Mouse (Mus musculus): Measurements from ENCODE around the gene Zbtb7b. TPM values are rescaled to one million over a fixed set of nuclear protein-coding genes. Genes with fewer than 3 reads are reported as not detected.
A peak's percentile ranks its signal among the peaks of the same experiment; 100 is the strongest.

Zbtb7b gene
- polyA plus RNA-seq, 1 experiment from 2014 or later = 0.52 TPM

GRCm38 (mm10) chr3:89394894-89395256, 299 bp upstream of the Zbtb7b start:
- peaks cover 61% of the 10 kb centered on the region for H3K4me1 ChIP-seq
- 0 out of 2 replicates have a peak overlapping the region, but pooled peaks have one; percentile 5 for H3K9ac ChIP-seq (replicated peaks)
- WGBS = under 1% methylated on average over 11 of the region's 12 CpGs
- peak overlapping the region; percentile 94 for H3K4me2 ChIP-seq (replicated peaks)
- no peak overlapping the region for H3K27ac ChIP-seq (replicated peaks)
- H3K36me3 ChIP-seq = 0 out of 2 replicates have a peak, but pooled peaks cover 1% of the 10 kb centered on the region
- peaks cover 5% of the 10 kb centered on the region; the same call in 1 of the 2 replicates for H3K27me3 ChIP-seq
- H3K4me3 ChIP-seq = peak overlapping the region; percentile 46
- no peaks in the 10 kb centered on the region for H3K9me3 ChIP-seq
- no peak for ATAC-seq (replicated peaks)

GRCm38 (mm10) chr3:89393605-89394004, 971 bp downstream of the Zbtb7b start:
- Histone ChIP-seq H3K27ac (replicated peaks) (peak overlapping the region; percentile 64), H3K4me2 (replicated peaks) (peak overlapping the region; percentile 94), H3K4me3 (peak overlapping the region; percentile 46), H3K27me3 (peaks cover 5% of the 10 kb centered on the region; the same call in 1 of the 2 replicates), H3K9ac (replicated peaks) (peak overlapping the region; percentile 42), H3K36me3 (no peaks in the 10 kb centered on the region), H3K9me3 (no peaks in the 10 kb centered on the region), H3K4me1 (peaks cover 61% of the 10 kb centered on the region)
- ATAC-seq (replicated peaks) = peak; percentile 92
- WGBS = 0% methylated on average over 15 of the region's 15 CpGs

- Histone ChIP-seq H3K4me2 (replicated peaks) (peak overlapping the region; percentile 94), H3K4me3 (peak overlapping the region; percentile 46), H3K27ac (replicated peaks) (no peak overlapping the region), H3K9ac (replicated peaks) (0 out of 2 replicates have a peak overlapping the region, but pooled peaks have one; percentile 48), H3K9me3 (no peaks in the 10 kb centered on the region), H3K36me3 (no peaks in the 10 kb centered on the region), H3K4me1 (peaks cover 68% of the 10 kb centered on the region), H3K27me3 (peaks cover 5% of the 10 kb centered on the region; the same call in 1 of the 2 replicates)
- no peak for ATAC-seq (replicated peaks)
- under 1% methylated on average over 21 of the region's 24 CpGs for WGBS
These were observed 1.7 kb downstream of the Zbtb7b start for GRCm38 (mm10) chr3:89392871-89393311.

GRCm38 (mm10) chr3:89391663-89392511, 2.7 kb downstream of the Zbtb7b start:
- Histone ChIP-seq H3K9ac (replicated peaks) (peak overlapping the region; percentile 48), H3K4me2 (replicated peaks) (peak overlapping the region; percentile 94), H3K4me3 (peak overlapping the region; percentile 46), H3K9me3 (no peaks in the 10 kb centered on the region), H3K27ac (replicated peaks) (no peak overlapping the region), H3K4me1 (peaks cover 72% of the 10 kb centered on the region), H3K36me3 (no peaks in the 10 kb centered on the region), H3K27me3 (peaks cover 5% of the 10 kb centered on the region; the same call in 1 of the 2 replicates)
- no peak for ATAC-seq (replicated peaks)
- 1% methylated on average over 55 of the region's 56 CpGs for WGBS

DNA sequence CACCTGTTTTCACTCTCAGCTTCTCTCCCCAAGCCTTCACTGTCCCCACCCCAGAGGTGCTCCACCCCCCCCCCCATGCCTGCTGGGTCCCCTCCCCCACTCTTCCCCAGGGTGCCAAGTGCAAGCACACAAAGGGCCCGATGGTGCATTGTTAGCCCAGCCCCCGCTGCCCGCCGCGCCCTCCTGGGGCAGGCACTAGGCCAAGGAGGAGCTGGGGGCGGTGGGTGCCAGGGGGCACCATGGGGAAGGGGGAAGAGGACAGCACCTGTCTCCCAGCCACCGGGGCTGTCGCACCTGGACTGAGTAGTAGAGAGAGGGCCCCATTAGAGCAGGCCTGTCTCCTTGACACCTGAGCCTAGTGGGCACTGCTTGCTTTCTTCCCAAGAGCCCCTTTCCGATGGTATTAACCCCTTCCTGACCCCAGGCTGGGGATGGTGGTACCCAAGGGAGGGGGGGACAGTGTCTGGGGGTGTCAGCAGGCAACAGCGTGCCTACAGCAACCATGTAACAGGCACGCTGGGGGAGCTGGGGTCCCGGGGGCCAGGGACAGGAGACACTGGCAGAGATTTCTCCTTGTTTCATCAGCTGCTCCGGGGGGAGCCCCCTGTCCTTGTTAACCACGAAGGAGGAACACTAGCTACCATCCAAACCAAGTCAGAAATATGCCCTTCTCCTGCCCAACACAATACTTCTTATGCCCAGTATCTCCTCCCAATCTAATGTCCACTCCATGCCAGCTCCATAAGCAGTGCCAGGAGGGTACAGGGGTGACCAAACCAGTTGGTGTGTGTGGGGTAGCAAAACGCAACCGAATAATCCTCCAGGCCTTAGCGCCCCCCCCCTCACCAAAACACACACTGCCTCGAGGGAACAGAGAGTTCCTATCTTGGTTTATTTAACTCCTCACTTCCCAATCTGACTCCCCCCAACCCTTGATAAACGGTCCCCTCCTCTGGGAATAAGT, 3.6 kb downstream of the Zbtb7b start:
- H3K4me3 ChIP-seq = peak overlapping the region; percentile 46
- peaks cover 2% of the 10 kb centered on the region; the same call in 1 of the 2 replicates for H3K27me3 ChIP-seq
- no peaks in the 10 kb centered on the region for H3K36me3 ChIP-seq
- 0 out of 2 replicates have a peak overlapping the region, but pooled peaks have one; percentile 48 for H3K9ac ChIP-seq (replicated peaks)
- H3K27ac ChIP-seq (replicated peaks) = no peak overlapping the region
- no peaks in the 10 kb centered on the region for H3K9me3 ChIP-seq
- ATAC-seq (replicated peaks) = no peak
- H3K4me2 ChIP-seq (replicated peaks) = peak overlapping the region; percentile 94
- WGBS = 8% methylated on average over 16 of the region's 19 CpGs
- H3K4me1 ChIP-seq = peaks cover 64% of the 10 kb centered on the region

DNA sequence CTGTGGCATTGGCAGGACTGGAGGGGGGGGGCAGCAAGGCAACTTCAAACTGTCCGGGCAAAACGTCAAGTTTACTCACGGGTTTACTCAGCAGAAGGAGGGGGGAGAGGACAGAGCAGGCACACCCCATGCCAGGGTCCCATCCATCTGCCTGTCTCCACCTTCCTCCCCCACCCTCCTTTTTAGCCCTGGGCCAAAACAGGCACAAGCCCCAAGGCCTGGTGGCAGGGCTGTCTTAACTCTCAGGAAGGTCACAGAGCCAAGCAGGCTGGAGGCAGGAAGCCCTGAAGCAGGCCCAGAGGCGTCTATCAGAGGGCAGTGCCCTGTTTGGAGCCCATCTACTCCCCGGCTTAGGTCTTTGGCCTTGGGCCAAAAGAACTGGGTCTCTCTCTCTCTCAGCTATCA, 4.5 kb downstream of the Zbtb7b start:
- no peak overlapping the region for H3K27ac ChIP-seq (replicated peaks)
- no peaks in the 10 kb centered on the region for H3K36me3 ChIP-seq
- H3K27me3 ChIP-seq = no peaks in the 10 kb centered on the region; the same call in 1 of the 2 replicates
- no peak for ATAC-seq (replicated peaks)
- peaks cover 57% of the 10 kb centered on the region for H3K4me1 ChIP-seq
- no peaks in the 10 kb centered on the region for H3K9me3 ChIP-seq
- 38% methylated on average over 5 of the region's 5 CpGs for WGBS
- H3K9ac ChIP-seq (replicated peaks) = no peak overlapping the region
- H3K4me2 ChIP-seq (replicated peaks) = no peak overlapping the region
- H3K4me3 ChIP-seq = no peak overlapping the region

GRCm38 (mm10) chr3:89388901-89389740, 5.5 kb downstream of the Zbtb7b start:
- H3K4me3 ChIP-seq = no peak overlapping the region
- no peaks in the 10 kb centered on the region for H3K36me3 ChIP-seq
- H3K9ac ChIP-seq (replicated peaks) = no peak overlapping the region
- WGBS = 74% methylated on average over 5 of the region's 6 CpGs
- H3K27ac ChIP-seq (replicated peaks) = no peak overlapping the region
- H3K4me2 ChIP-seq (replicated peaks) = no peak overlapping the region
- peaks cover 47% of the 10 kb centered on the region for H3K4me1 ChIP-seq
- no peaks in the 10 kb centered on the region for H3K9me3 ChIP-seq
- ATAC-seq (replicated peaks) = peak; percentile 47
- no peaks in the 10 kb centered on the region; the same call in 1 of the 2 replicates for H3K27me3 ChIP-seq

DNA sequence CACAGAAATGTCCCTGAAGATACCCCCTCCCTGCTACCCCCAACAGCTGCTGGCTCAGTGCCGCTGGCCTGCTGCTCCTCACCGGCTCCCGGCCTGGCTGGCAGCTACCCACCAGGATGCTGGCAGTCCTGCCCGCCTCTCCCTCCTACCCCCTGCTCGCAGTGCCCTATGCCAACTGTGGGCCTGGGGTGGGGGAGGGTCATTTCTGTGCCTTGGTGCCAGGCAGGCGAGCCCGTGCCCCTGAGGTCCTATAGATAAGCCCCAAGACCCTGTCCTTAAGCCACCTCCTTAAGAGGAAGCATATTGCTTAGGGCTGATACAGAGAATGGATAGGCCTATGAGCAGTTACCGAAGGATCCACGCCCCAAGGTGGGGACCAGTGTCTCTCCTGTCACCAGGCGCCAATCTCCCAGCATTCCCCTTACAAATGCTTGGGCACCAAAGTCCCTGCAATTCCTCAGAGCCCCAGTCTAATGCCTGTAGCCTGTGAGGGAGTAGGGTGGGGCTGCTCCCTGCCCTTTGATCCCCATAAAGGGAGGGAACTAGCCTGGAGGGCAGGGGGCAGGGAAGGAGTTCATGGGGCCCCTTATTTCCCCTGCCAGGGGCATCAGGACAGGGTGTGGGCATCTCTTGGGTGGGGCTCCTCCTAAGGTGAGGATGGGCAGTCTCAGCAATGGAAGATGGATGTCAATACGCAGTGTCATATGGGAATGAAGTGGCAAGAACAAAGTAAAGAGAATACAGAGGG, 6.3 kb downstream of the Zbtb7b start:
- H3K27ac ChIP-seq (replicated peaks) = no peak overlapping the region
- H3K4me3 ChIP-seq = no peak overlapping the region
- no peaks in the 10 kb centered on the region for H3K36me3 ChIP-seq
- no peak overlapping the region for H3K9ac ChIP-seq (replicated peaks)
- 59% methylated on average over 11 of the region's 11 CpGs for WGBS
- H3K27me3 ChIP-seq = no peaks in the 10 kb centered on the region; the same call in 1 of the 2 replicates
- H3K4me1 ChIP-seq = peaks cover 41% of the 10 kb centered on the region
- H3K9me3 ChIP-seq = no peaks in the 10 kb centered on the region
- no peak overlapping the region for H3K4me2 ChIP-seq (replicated peaks)
- ATAC-seq (replicated peaks) = peak; percentile 23; the same call in 1 of the 2 replicates

GRCm38 (mm10) chr3:89387632-89388031, 6.9 kb downstream of the Zbtb7b start:
- H3K27me3 ChIP-seq = no peaks in the 10 kb centered on the region; the same call in 1 of the 2 replicates
- ATAC-seq (replicated peaks) = no peak; the same call in 1 of the 2 replicates
- H3K4me1 ChIP-seq = peaks cover 36% of the 10 kb centered on the region
- H3K9ac ChIP-seq (replicated peaks) = no peak overlapping the region
- no peak overlapping the region for H3K27ac ChIP-seq (replicated peaks)
- WGBS = 78% methylated on average over 11 of the region's 11 CpGs
- no peaks in the 10 kb centered on the region for H3K36me3 ChIP-seq
- no peak overlapping the region for H3K4me2 ChIP-seq (replicated peaks)
- no peak overlapping the region for H3K4me3 ChIP-seq
- H3K9me3 ChIP-seq = no peaks in the 10 kb centered on the region

DNA sequence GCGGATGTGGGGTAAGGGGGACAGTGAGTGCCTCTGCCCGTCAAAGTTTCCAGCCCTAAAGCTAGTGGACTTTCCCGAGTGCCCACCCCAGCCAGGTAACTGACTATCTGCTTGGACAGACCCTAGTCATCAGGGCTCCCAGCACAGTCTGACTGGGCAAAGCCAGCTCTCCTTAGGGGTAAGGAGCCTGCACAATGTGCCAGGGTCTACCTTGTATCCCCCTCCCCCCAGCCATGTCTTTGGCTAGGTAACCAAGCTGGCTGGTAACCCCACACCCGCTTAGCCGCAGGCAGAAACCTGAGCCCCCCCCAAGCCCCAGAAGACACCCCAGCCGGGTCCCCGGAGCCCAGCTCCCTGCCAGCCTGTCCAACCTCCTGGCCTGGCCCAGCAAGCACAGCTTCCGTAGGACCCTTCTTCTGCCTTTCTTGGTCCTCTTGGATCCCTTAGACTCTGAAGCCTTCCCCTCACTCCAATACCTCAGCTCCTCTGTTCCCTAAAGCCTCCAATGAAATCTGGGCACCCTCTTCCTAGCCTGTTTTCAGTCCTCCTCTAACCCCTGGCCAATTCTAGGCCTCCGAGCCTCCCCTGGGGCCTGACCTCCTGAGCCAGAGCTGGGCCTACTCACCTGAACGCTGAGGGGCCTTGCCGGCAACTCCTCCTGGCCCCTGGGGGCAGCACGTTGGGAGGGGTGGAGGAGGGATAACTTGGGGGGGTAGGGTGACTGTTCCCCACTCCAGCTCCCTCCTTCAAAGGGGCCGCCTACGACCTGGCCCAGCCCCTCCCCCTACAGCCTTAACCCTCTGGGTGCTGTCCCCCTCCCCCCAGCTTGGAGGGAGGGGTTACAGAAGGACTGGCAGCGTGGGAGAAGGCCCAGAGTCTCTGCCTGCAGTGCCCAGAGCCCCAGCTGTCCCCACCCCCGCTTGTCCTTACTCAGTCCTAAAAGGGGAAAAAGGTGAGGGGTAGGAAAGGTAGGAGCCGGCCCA, 7.8 kb downstream of the Zbtb7b start:
- Histone ChIP-seq H3K4me3 (no peak overlapping the region), H3K27ac (replicated peaks) (no peak overlapping the region), H3K27me3 (no peaks in the 10 kb centered on the region), H3K4me1 (peaks cover 27% of the 10 kb centered on the region), H3K4me2 (replicated peaks) (no peak overlapping the region), H3K9me3 (no peaks in the 10 kb centered on the region), H3K9ac (replicated peaks) (no peak overlapping the region), H3K36me3 (no peaks in the 10 kb centered on the region)
- no peak for ATAC-seq (replicated peaks)
- 54% methylated on average over 17 of the region's 17 CpGs for WGBS

Measured in forebrain, embryonic 15.5 days (tissue).